ENCODE assay signal across 8 mouse cellular contexts in genomic region chr17:28332915-28333546, GRCm38 (mm10). TPM values are rescaled to one million over a fixed set of nuclear protein-coding genes. Genes with fewer than 3 reads are reported as not detected.
DNase-seq lines count a peak whose midpoint lies in the region; ATAC-seq and TF ChIP-seq lines count a peak whose summit lies in the region.
"Had no signal": no experiment of that assay in that cellular context is flagged by ENCODE, and none has a peak within 500 bp of the region (broad histone marks: within the 10 kb centered on the region; RNA-seq: fewer than 3 reads in every experiment).

No protein-coding gene starts in this region.

- peaks cover 27% of the 10 kb centered on the region; the same call in 1 of the 2 replicates for H3K4me1 ChIP-seq in kidney, postnatal 0 days (replicated peaks; ENCODE audit: insufficient read depth, low read length)
- H3K4me1 ChIP-seq in intestine, embryonic 15.5 days (replicated peaks) = peaks cover 25% of the 10 kb centered on the region
- H3K4me1 ChIP-seq in forebrain, embryonic 15.5 days = peaks cover 19% of the 10 kb centered on the region

- 37% methylated on average over 31 of the region's 31 CpGs for WGBS in kidney, postnatal 0 days
- WGBS in intestine, embryonic 15.5 days = 37% methylated on average over 31 of the region's 31 CpGs
- WGBS in forebrain, embryonic 15.5 days = 64% methylated on average over 31 of the region's 31 CpGs

- peak overlapping the region; percentile 44; the same call in 1 of the 2 replicates for H3K27ac ChIP-seq in kidney, postnatal 0 days
- peak overlapping the region; percentile 67 for H3K27ac ChIP-seq in intestine, embryonic 15.5 days
- H3K27ac ChIP-seq in forebrain, embryonic 15.5 days (replicated peaks) = no peak overlapping the region

- H3K4me2 ChIP-seq in kidney, postnatal 0 days (ENCODE audit: low read length) = no peak overlapping the region
- H3K4me2 ChIP-seq in intestine, embryonic 15.5 days (replicated peaks) = peak overlapping the region; percentile 22; the same call in 1 of the 2 replicates
- H3K4me2 ChIP-seq in forebrain, embryonic 15.5 days (replicated peaks) = no peak overlapping the region

- peak; percentile 10; the same call in 1 of the 2 replicates for ATAC-seq in kidney, postnatal 0 days (replicated peaks; ENCODE audit: low FRiP score, low read depth)
- ATAC-seq in intestine, embryonic 15.5 days = peak; percentile 8; the same call in 1 of the 2 replicates
- no peak for ATAC-seq in forebrain, embryonic 15.5 days (replicated peaks)

- peak; percentile 40 for DNase-seq in kidney, postnatal 0 days (ENCODE audit: low spot score)
- no peak for DNase-seq in kidney, adult 11 months
- peak; percentile 45 for DNase-seq in embryo, embryonic 9.5 days (ENCODE audit: extremely low spot score)
- peak; percentile 57 for DNase-seq in retina, embryonic 14.5 days (ENCODE audit: low spot score)
- no peak for DNase-seq in urinary bladder, adult 2 months (ENCODE audit: low spot score)

- H3K9me3 ChIP-seq in kidney, postnatal 0 days (replicated peaks; ENCODE audit: low read length) = no peaks in the 10 kb centered on the region
- H3K9me3 ChIP-seq in intestine, embryonic 15.5 days = no peaks in the 10 kb centered on the region
- H3K9me3 ChIP-seq in forebrain, embryonic 15.5 days = no peaks in the 10 kb centered on the region

- TF ChIP-seq CTCF in kidney, postnatal 0 days (IDR thresholded peaks at IDR 0.05; ENCODE audit: low read depth) = no peak

- no peaks in the 10 kb centered on the region for H3K27me3 ChIP-seq in kidney, postnatal 0 days (ENCODE audit: insufficient read depth, low read length)
- H3K27me3 ChIP-seq in intestine, embryonic 15.5 days (replicated peaks) = no peaks in the 10 kb centered on the region
- no peaks in the 10 kb centered on the region for H3K27me3 ChIP-seq in forebrain, embryonic 15.5 days

- H3K36me3 ChIP-seq in kidney, postnatal 0 days (ENCODE audit: insufficient read depth, low read length) = peaks cover 37% of the 10 kb centered on the region
- H3K36me3 ChIP-seq in intestine, embryonic 15.5 days = peaks cover 25% of the 10 kb centered on the region
- H3K36me3 ChIP-seq in forebrain, embryonic 15.5 days = peaks cover 12% of the 10 kb centered on the region

- no peak overlapping the region for H3K4me3 ChIP-seq in kidney, postnatal 0 days (replicated peaks; ENCODE audit: low read depth, low read length)
- H3K4me3 ChIP-seq in intestine, embryonic 15.5 days (replicated peaks) = no peak overlapping the region
- no peak overlapping the region for H3K4me3 ChIP-seq in forebrain, embryonic 15.5 days

- 0 out of 2 replicates have a peak overlapping the region, but pooled peaks have one; percentile 23 for H3K9ac ChIP-seq in kidney, postnatal 0 days (ENCODE audit: low read depth, low read length)
- H3K9ac ChIP-seq in intestine, embryonic 15.5 days = 0 out of 2 replicates have a peak overlapping the region, but pooled peaks have one; percentile 1
- H3K9ac ChIP-seq in forebrain, embryonic 15.5 days (replicated peaks) = no peak overlapping the region

RNA-seq across cellular contexts. Expression of gene Rpl10a, which starts 4.8 kb away (rescaled TPM):
- polyA plus RNA-seq in kidney, postnatal 0 days (2015; fragmentation: Nextera tagmentation; extraction: Ambion mirVana) = 645 and 750 TPM in 2 replicates
- polyA plus RNA-seq in intestine, embryonic 15.5 days (2015; fragmentation: Nextera tagmentation; extraction: Ambion mirVana) = 639 and 690 TPM in 2 replicates
- 1,892 and 2,281 TPM in 2 replicates for polyA plus RNA-seq in urinary bladder, adult 2 months (2012; rRNA removed)
- 359 and 384 TPM in 2 replicates for polyA plus RNA-seq in forebrain, embryonic 15.5 days (2015; fragmentation: Nextera tagmentation; extraction: Ambion mirVana)

RNA-seq across cellular contexts. Expression of gene Tead3, which starts 17.6 kb away (rescaled TPM):
- 7.7 and 8.5 TPM in 2 replicates for polyA plus RNA-seq in kidney, postnatal 0 days (2015; fragmentation: Nextera tagmentation; extraction: Ambion mirVana)
- polyA plus RNA-seq in intestine, embryonic 15.5 days (2015; fragmentation: Nextera tagmentation; extraction: Ambion mirVana) = 8.9 and 10.0 TPM in 2 replicates
- polyA plus RNA-seq in urinary bladder, adult 2 months (2012; rRNA removed) = 41.6 and 64.2 TPM in 2 replicates
- polyA plus RNA-seq in forebrain, embryonic 15.5 days (2015; fragmentation: Nextera tagmentation; extraction: Ambion mirVana) = 1.9 TPM in 2 replicates

RNA-seq across cellular contexts. Expression of gene Fance, which starts 19.7 kb away (rescaled TPM):
- 24.9 and 29.5 TPM in 2 replicates for polyA plus RNA-seq in kidney, postnatal 0 days (2015; fragmentation: Nextera tagmentation; extraction: Ambion mirVana)
- 22.7 and 29.8 TPM in 2 replicates for polyA plus RNA-seq in intestine, embryonic 15.5 days (2015; fragmentation: Nextera tagmentation; extraction: Ambion mirVana)
- polyA plus RNA-seq in urinary bladder, adult 2 months (2012; rRNA removed) = 11.6 and 18.0 TPM in 2 replicates
- polyA plus RNA-seq in forebrain, embryonic 15.5 days (2015; fragmentation: Nextera tagmentation; extraction: Ambion mirVana) = 25.9 and 27.4 TPM in 2 replicates

RNA-seq across cellular contexts. Expression of gene Tulp1, which starts 32.0 kb away (rescaled TPM):
- 3.6 and 3.9 TPM in 2 replicates for polyA plus RNA-seq in kidney, postnatal 0 days (2015; fragmentation: Nextera tagmentation; extraction: Ambion mirVana)
- 3.6 and 4.1 TPM in 2 replicates for polyA plus RNA-seq in intestine, embryonic 15.5 days (2015; fragmentation: Nextera tagmentation; extraction: Ambion mirVana)
- 0.65 and 0.84 TPM in 2 replicates for polyA plus RNA-seq in urinary bladder, adult 2 months (2012; rRNA removed)
- polyA plus RNA-seq in forebrain, embryonic 15.5 days (2015; fragmentation: Nextera tagmentation; extraction: Ambion mirVana) = 1.2 and 1.8 TPM in 2 replicates
- polyA plus RNA-seq: cortical plate, adult 2 months had no signal

Comparison
In these comparisons a context has a peak if more than half of its experiments do, and no peak if none do; other contexts are left out.
1. DNase-seq: peak in kidney, postnatal 0 days (single experiment), embryo, embryonic 9.5 days (single experiment) and retina, embryonic 14.5 days (single experiment); none in kidney, adult 11 months (single experiment) and urinary bladder, adult 2 months (single experiment).